Mouse (Mus musculus) heart, postnatal 0 days (tissue): Measurements from ENCODE around the gene Tpk1. TPM values are rescaled to one million over a fixed set of nuclear protein-coding genes. Genes with fewer than 3 reads are reported as not detected.
A peak's percentile ranks its signal among the peaks of the same experiment; 100 is the strongest.

Source experiments
- ATAC-seq: fragments of 200-750 bp; cut with Nextera tagmentation; 2 replicates; pipeline ENCODE4 v1.8.0; 2017; ENCODE audit warnings: low read depth, moderate number of reproducible peaks, moderate library complexity; ENCODE audit not compliant: insufficient read depth
- DNase-seq: peaks from one replicate; pipeline ENCODE4 v3.0.0-alpha.2; 2016; ENCODE audit warnings: low spot score
- H3K27ac ChIP-seq: fragments of 300-500 bp; sonication (generic); 2 replicates; pipeline ENCODE4 v1.5.1; 2014; ENCODE audit warnings: low read depth, mild to moderate bottlenecking
- H3K27me3 ChIP-seq: fragments of 300-500 bp; sonication (generic); 2 replicates; pipeline ENCODE4 v1.6.1; 2014; ENCODE audit warnings: low read length, mixed read lengths; ENCODE audit not compliant: control insufficient read depth, insufficient read depth
- H3K36me3 ChIP-seq: fragments of 300-500 bp; sonication (generic); replicated peaks from 2 replicates; pipeline ENCODE4 v1.6.1; 2014; ENCODE audit warnings: low read length, mixed read lengths; ENCODE audit not compliant: control insufficient read depth, insufficient read depth
- H3K4me1 ChIP-seq: fragments of 300-500 bp; sonication (generic); 2 replicates; pipeline ENCODE4 v1.6.1; 2014; ENCODE audit warnings: antibody characterized with exemption; ENCODE audit not compliant: control insufficient read depth, insufficient read depth
- H3K4me2 ChIP-seq: fragments of 300-500 bp; sonication (generic); 2 replicates; pipeline ENCODE4 v1.6.1; 2014; ENCODE audit warnings: low read depth, mild to moderate bottlenecking, low read length, moderate library complexity
- H3K4me3 ChIP-seq: fragments of 300-500 bp; sonication (generic); 2 replicates; pipeline ENCODE4 v1.5.1; 2014; ENCODE audit warnings: low read depth, low read length
- H3K9ac ChIP-seq: fragments of 300-500 bp; sonication (generic); replicated peaks from 2 replicates; pipeline ENCODE4 v1.6.1; 2014; ENCODE audit warnings: low read depth, low read length, mixed read lengths
- H3K9me3 ChIP-seq: fragments of 300-500 bp; sonication (generic); replicated peaks from 2 replicates; pipeline ENCODE4 v1.6.1; 2016; ENCODE audit warnings: low read length; ENCODE audit not compliant: control insufficient read depth
- CTCF ChIP-seq: IDR thresholded peaks from 2 replicates; pipeline ENCODE4 v1.5.1; 2016; ENCODE audit warnings: antibody characterized with exemption, control low read depth, low read depth
- EP300 ChIP-seq: IDR thresholded peaks from 2 replicates; pipeline ENCODE4 v1.6.1; 2016; ENCODE audit warnings: antibody characterized with exemption, low read depth
- WGBS: fragments of 180-500 bp; shearing (Covaris S2); extraction: QIAGEN DNeasy Blood & Tissue Kit; methylation state at CpG from one replicate; pipeline ENCODE4 v1.1.7; 2014; 5-methylcytosine and 5-hydroxymethylcytosine counted together
- polyA plus RNA-seq: library from polyadenylated mRNA; unstranded; fragments of >200 nt; fragmentation: Nextera tagmentation; extraction: Ambion mirVana; gene quantifications from 2 replicates; pipeline ENCODE4 v1.2.1, GENCODE M21; 2015
- total RNA-seq: library from RNA; depleted of rRNA; stranded (reverse); fragments of >200 nt; gene quantifications from 2 replicates; pipeline ENCODE4 v1.2.3, GENCODE M21; 2014; ENCODE audit warnings: low replicate concordance

The Tpk1 gene
- total and polyA plus RNA-seq, 2 experiments from 2014 or later, result 2.8 to 6.3 TPM

- Histone ChIP-seq H3K36me3 (no peaks in the 10 kb centered on the region), H3K27ac (no peak overlapping the region), H3K9ac (no peak overlapping the region), H3K27me3 (no peaks in the 10 kb centered on the region), H3K4me2 (no peak overlapping the region), H3K4me1 (no peaks in the 10 kb centered on the region), H3K4me3 (no peak overlapping the region), H3K9me3 (no peaks in the 10 kb centered on the region)
- ATAC-seq (no peak), DNase-seq (no peak)
- WGBS, result 89% methylated on average over 1 of the region's 1 CpGs
- TF ChIP-seq CTCF (peak; percentile 52), EP300 (no peak)
These were observed 318.4 kb downstream of the Tpk1 start for GRCm38 (mm10) chr6:43347637-43348036.

- DNase-seq (no peak), ATAC-seq (no peak)
These were observed 323.1 kb downstream of the Tpk1 start for GRCm38 (mm10) chr6:43343006-43343405.

GRCm38 (mm10) chr6:43342386-43342785 is 323.7 kb downstream of the Tpk1 start:
- DNase-seq (no peak), ATAC-seq (no peak)
- H3K4me1 ChIP-seq, result peaks cover 1% of the 10 kb centered on the region; the same call in 1 of the 2 replicates
- no peaks in the 10 kb centered on the region for H3K9me3 ChIP-seq
- H3K4me3 ChIP-seq, result no peak overlapping the region
- no peak overlapping the region for H3K27ac ChIP-seq
- TF ChIP-seq CTCF, result no peak
- no peak for TF ChIP-seq EP300
- no peak overlapping the region for H3K4me2 ChIP-seq
- no peaks in the 10 kb centered on the region for H3K27me3 ChIP-seq
- H3K36me3 ChIP-seq, result no peaks in the 10 kb centered on the region
- 42% methylated on average over 2 of the region's 2 CpGs for WGBS
- no peak overlapping the region for H3K9ac ChIP-seq

More at GRCm38 (mm10) chr6:43343006-43343405, 323.1 kb downstream of the Tpk1 start:
- Histone ChIP-seq H3K4me1 (no peaks in the 10 kb centered on the region; the same call in 1 of the 2 replicates), H3K9ac (no peak overlapping the region), H3K36me3 (no peaks in the 10 kb centered on the region), H3K4me3 (no peak overlapping the region), H3K9me3 (no peaks in the 10 kb centered on the region), H3K27me3 (no peaks in the 10 kb centered on the region), H3K4me2 (no peak overlapping the region), H3K27ac (no peak overlapping the region)
- 34% methylated on average over 1 of the region's 1 CpGs for WGBS
- TF ChIP-seq CTCF (no peak), EP300 (no peak)

- Histone ChIP-seq H3K27me3 (no peaks in the 10 kb centered on the region), H3K9me3 (no peaks in the 10 kb centered on the region), H3K9ac (no peak overlapping the region), H3K4me2 (no peak overlapping the region), H3K27ac (no peak overlapping the region), H3K4me1 (peaks cover 9% of the 10 kb centered on the region; the same call in 1 of the 2 replicates), H3K36me3 (no peaks in the 10 kb centered on the region), H3K4me3 (no peak overlapping the region)
- DNase-seq (no peak), ATAC-seq (no peak)
- TF ChIP-seq CTCF (no peak), EP300 (no peak)
- WGBS, result 69% methylated on average over 2 of the region's 2 CpGs
These were observed 327.3 kb downstream of the Tpk1 start for GRCm38 (mm10) chr6:43338804-43339203.

- Histone ChIP-seq H3K4me1 (peaks cover 9% of the 10 kb centered on the region; the same call in 1 of the 2 replicates), H3K36me3 (no peaks in the 10 kb centered on the region), H3K9ac (no peak overlapping the region), H3K27ac (peak overlapping the region; percentile 51), H3K27me3 (no peaks in the 10 kb centered on the region), H3K9me3 (no peaks in the 10 kb centered on the region), H3K4me3 (no peak overlapping the region), H3K4me2 (peak overlapping the region; percentile 33)
- peak; percentile 80 for DNase-seq
- WGBS, result 18% methylated on average over 10 of the region's 10 CpGs
- TF ChIP-seq EP300 (no peak), CTCF (no peak)
- ATAC-seq, result peak; percentile 97
These were observed 328.6 kb downstream of the Tpk1 start for GRCm38 (mm10) chr6:43337491-43337961.

GRCm38 (mm10) chr6:43335619-43336234 is 330.4 kb downstream of the Tpk1 start:
- WGBS, result 77% methylated on average over 3 of the region's 3 CpGs
- ATAC-seq, result no peak

More at GRCm38 (mm10) chr6:43335619-43336234, 330.4 kb downstream of the Tpk1 start:
- no peak overlapping the region for H3K4me3 ChIP-seq
- peak; percentile 16; the same call in 1 of the 2 replicates for TF ChIP-seq CTCF
- TF ChIP-seq EP300, result no peak
- H3K4me1 ChIP-seq, result peaks cover 9% of the 10 kb centered on the region; the same call in 1 of the 2 replicates
- H3K27ac ChIP-seq, result no peak overlapping the region
- no peak overlapping the region for H3K4me2 ChIP-seq
- no peaks in the 10 kb centered on the region for H3K36me3 ChIP-seq
- H3K9ac ChIP-seq, result no peak overlapping the region
- DNase-seq, result no peak
- no peaks in the 10 kb centered on the region for H3K27me3 ChIP-seq
- no peaks in the 10 kb centered on the region for H3K9me3 ChIP-seq
